Mouse (Mus musculus): ENCODE data around the gene Usp33.

Usp33 gene

GRCm38 (mm10) chr3:152339862-152340557, 6.3 kb upstream of the Usp33 start, which contains the start of gene Miga1:
Miga1 (minus strand) TSS chr3:152340407.
- in situ Hi-C loops (cut with MboI, MseI): no loop called here

GRCm38 (mm10) chr3:152342961-152343517, 3.2 kb upstream of the Usp33 start:
- in situ Hi-C loops (cut with MboI, MseI): no loop called here

- in situ Hi-C loops (cut with MboI, MseI): loop anchor here (5.0 kb wide), 1 partner anchor 126 kb away; no protein-coding TSS in a partner anchor
These were observed 409 bp downstream of the Usp33 start for GRCm38 (mm10) chr3:152346633-152347141.

GRCm38 (mm10) chr3:152347227-152347626, 949 bp downstream of the Usp33 start:
- in situ Hi-C loops (cut with MboI, MseI): loop anchor here (5.0 kb wide), 1 partner anchor 125 kb away; no protein-coding TSS in a partner anchor

- in situ Hi-C loops (cut with MboI, MseI): loop anchor here (5.0 kb wide), 1 partner anchor 124 kb away; no protein-coding TSS in a partner anchor
These were observed 1.9 kb downstream of the Usp33 start for GRCm38 (mm10) chr3:152348011-152348830.

GRCm38 (mm10) chr3:152350431-152350830, 4.2 kb downstream of the Usp33 start:
- in situ Hi-C loops (cut with MboI, MseI): no loop called here

- in situ Hi-C loops (cut with MboI, MseI): no loop called here
These were observed 4.7 kb downstream of the Usp33 start for GRCm38 (mm10) chr3:152350966-152351365.

GRCm38 (mm10) chr3:152352289-152352688, 6.0 kb downstream of the Usp33 start:
- in situ Hi-C loops (cut with MboI, MseI): no loop called here

GRCm38 (mm10) chr3:152353434-152354177, 7.3 kb downstream of the Usp33 start:
- in situ Hi-C loops (cut with MboI, MseI): no loop called here

- in situ Hi-C loops (cut with MboI, MseI): no loop called here
These were observed 9.1 kb downstream of the Usp33 start for GRCm38 (mm10) chr3:152355361-152355760.

- in situ Hi-C loops (cut with MboI, MseI): no loop called here
These were observed 10.5 kb downstream of the Usp33 start for GRCm38 (mm10) chr3:152356751-152357150.

- in situ Hi-C loops (cut with MboI, MseI): no loop called here
These were observed 12.9 kb downstream of the Usp33 start for GRCm38 (mm10) chr3:152359151-152359550.

GRCm38 (mm10) chr3:152364181-152364580, 17.9 kb downstream of the Usp33 start:
- in situ Hi-C loops (cut with MboI, MseI): no loop called here

GRCm38 (mm10) chr3:152376063-152376462, 29.8 kb downstream of the Usp33 start:
- in situ Hi-C loops (cut with MboI, MseI): no loop called here

- in situ Hi-C loops (cut with MboI, MseI): no loop called here
These were observed 37.8 kb downstream of the Usp33 start for GRCm38 (mm10) chr3:152384106-152384505.

- in situ Hi-C loops (cut with MboI, MseI): no loop called here
These were observed 49.3 kb downstream of the Usp33 start, which contains the start of gene Zzz3 for GRCm38 (mm10) chr3:152395350-152396277. Zzz3 (plus strand) TSS chr3:152395473.

GRCm38 (mm10) chr3:152396278-152396987, 50.2 kb downstream of the Usp33 start:
- in situ Hi-C loops (cut with MboI, MseI): no loop called here

GRCm38 (mm10) chr3:152396988-152397314, 50.7 kb downstream of the Usp33 start:
- in situ Hi-C loops (cut with MboI, MseI): no loop called here

GRCm38 (mm10) chr3:152397335-152397940, 51.2 kb downstream of the Usp33 start:
- in situ Hi-C loops (cut with MboI, MseI): no loop called here

Data from T-helper 2 cell (primary cell).